Mouse (Mus musculus) limb, embryonic 12.5 days (tissue): ENCODE results near the gene Zfp955b. TPM values are rescaled to one million over a fixed set of nuclear protein-coding genes. Genes with fewer than 3 reads are reported as not detected.
A peak's percentile ranks its signal among the peaks of the same experiment; 100 is the strongest.
"Not testable (repeated sequence)": the region's sequence is repeated elsewhere in the genome, so short reads cannot be mapped to it uniquely, and the experiment has no call there.

Experiments used
- ATAC-seq: fragments of 200-750 bp; cut with Nextera tagmentation; 2 replicates; pipeline ENCODE4 v1.8.0; 2017; ENCODE audit warnings: low read depth, moderate TSS enrichment; ENCODE audit not compliant: insufficient number of reproducible peaks, insufficient read depth, low FRiP score, low TSS enrichment
- H3K27ac ChIP-seq: fragments of 300-500 bp; sonication (generic); 2 replicates; pipeline ENCODE4 v1.5.1; 2016; ENCODE audit warnings: mild to moderate bottlenecking, moderate library complexity
- H3K27me3 ChIP-seq: fragments of 300-500 bp; sonication (generic); 2 replicates; pipeline ENCODE4 v1.6.1; 2016; ENCODE audit warnings: mild to moderate bottlenecking, moderate library complexity
- H3K36me3 ChIP-seq: fragments of 300-500 bp; sonication (generic); 2 replicates; pipeline ENCODE4 v1.6.1; 2016; ENCODE audit warnings: mild to moderate bottlenecking, moderate library complexity
- H3K4me1 ChIP-seq: fragments of 300-500 bp; sonication (generic); replicated peaks from 2 replicates; pipeline ENCODE4 v1.6.1; 2016
- H3K4me2 ChIP-seq: fragments of 300-500 bp; sonication (generic); 2 replicates; pipeline ENCODE4 v1.6.1; 2016; ENCODE audit warnings: mild to moderate bottlenecking, moderate library complexity
- H3K4me3 ChIP-seq: fragments of 300-500 bp; sonication (generic); replicated peaks from 2 replicates; pipeline ENCODE4 v1.5.1; 2016; ENCODE audit warnings: mild to moderate bottlenecking
- H3K9ac ChIP-seq: fragments of 300-500 bp; sonication (generic); replicated peaks from 2 replicates; pipeline ENCODE4 v1.6.1; 2016; ENCODE audit warnings: mild to moderate bottlenecking, moderate library complexity
- H3K9me3 ChIP-seq: fragments of 300-500 bp; sonication (generic); 2 replicates; pipeline ENCODE4 v1.6.1; 2016; ENCODE audit warnings: mild to moderate bottlenecking, moderate library complexity
- WGBS: fragments of 180-500 bp; shearing (Covaris S2); methylation state at CpG from one replicate; pipeline ENCODE4 v1.1.7; 2016; 5-methylcytosine and 5-hydroxymethylcytosine counted together
- polyA plus RNA-seq: library from polyadenylated mRNA; unstranded; fragments of >200 nt; fragmentation: Nextera tagmentation; extraction: Ambion mirVana; gene quantifications from 2 replicates; pipeline ENCODE4 v1.2.1, GENCODE M21; 2016

The Zfp955b gene
- polyA plus RNA-seq: 13.4 and 14.1 TPM in 2 replicates

- H3K4me1 ChIP-seq, H3K27me3 ChIP-seq, H3K4me3 ChIP-seq, H3K27ac ChIP-seq, H3K9ac ChIP-seq, H3K9me3 ChIP-seq, H3K36me3 ChIP-seq: not testable (repeated sequence)
- no CpG with 5 or more reads among the region's 25 CpGs for WGBS
- peak within 1 kb of the TSS; percentile 37; the same call in 1 of the 2 replicates for H3K4me2 ChIP-seq
- ATAC-seq: peak; percentile 94
Measured at GRCm38 (mm10) chr17:33289039-33289875, at the start of gene Zfp955b. Gene Zfp955b, plus strand, starts transcription at chr17:33289544.

GRCm38 (mm10) chr17:33254530-33255318, 34.6 kb upstream of the Zfp955b start, which contains the start of gene Zfp955a:
Gene Zfp955a, minus strand, starts transcription at chr17:33255145.
- Histone ChIP-seq H3K4me2 (peak within 1 kb of the TSS; percentile 35), H3K4me3 (0 out of 2 replicates have a peak within 1 kb of the TSS, but pooled peaks have one; percentile 2)
- peak; percentile 96 for ATAC-seq
- H3K27me3 ChIP-seq, H3K36me3 ChIP-seq, H3K9me3 ChIP-seq, H3K27ac ChIP-seq, H3K4me1 ChIP-seq, H3K9ac ChIP-seq: not testable (repeated sequence)
- 40% methylated on average over 1 of the region's 34 CpGs for WGBS

DNA sequence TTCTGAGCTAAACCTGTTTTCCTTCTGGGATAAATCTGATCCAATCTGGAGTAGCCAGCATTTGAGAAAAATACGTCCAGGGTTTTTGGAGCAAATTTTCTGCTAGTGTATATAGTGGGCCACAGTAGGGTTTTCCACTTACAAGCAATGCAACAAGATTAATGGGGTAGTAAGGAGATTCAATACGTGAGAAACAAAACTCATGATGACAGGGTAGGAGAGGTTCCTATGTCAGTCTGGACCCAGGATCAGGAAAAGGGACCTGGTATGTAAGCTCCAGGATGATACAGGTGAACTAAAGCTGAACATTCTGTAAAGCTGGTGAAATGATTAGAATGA, 34.1 kb upstream of the Zfp955b start:
- H3K9ac ChIP-seq, H3K27ac ChIP-seq, H3K27me3 ChIP-seq, H3K36me3 ChIP-seq, H3K4me3 ChIP-seq, ATAC-seq, H3K4me2 ChIP-seq, H3K9me3 ChIP-seq, H3K4me1 ChIP-seq: not testable (repeated sequence)
- no CpG with 5 or more reads among the region's 2 CpGs for WGBS

DNA sequence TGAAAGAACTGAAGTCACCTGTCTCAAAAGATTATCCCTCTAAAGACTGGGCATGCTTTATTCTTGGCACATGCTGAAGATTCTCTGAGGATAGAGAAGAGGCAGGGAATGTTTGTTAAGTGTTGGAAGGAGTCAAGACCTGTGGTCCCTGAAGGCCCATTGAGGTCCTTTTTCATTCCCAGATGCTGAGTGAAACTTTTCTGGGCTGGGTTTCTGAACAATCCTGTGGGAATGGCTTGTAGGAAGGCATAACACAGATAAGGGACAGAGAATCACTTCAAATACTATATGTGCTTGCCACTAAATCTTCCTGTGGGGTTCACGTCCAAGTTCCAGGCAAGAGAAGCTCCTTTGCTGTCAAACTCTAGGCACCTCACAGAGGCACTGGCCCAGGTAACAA, 25.0 kb upstream of the Zfp955b start, which contains the start of gene Olfr63:
Olfr63 (plus strand) TSS at position 301 of the 400 bp plus-strand sequence.
- H3K4me1 ChIP-seq: no peaks in the 10 kb centered on the region
- no peaks in the 10 kb centered on the region for H3K36me3 ChIP-seq
- H3K9ac ChIP-seq: no peak within 1 kb of the TSS
- no peak within 1 kb of the TSS for H3K4me2 ChIP-seq
- no peak within 1 kb of the TSS for H3K27ac ChIP-seq
- no peak for ATAC-seq
- H3K27me3 ChIP-seq: 0 out of 2 replicates have a peak, but pooled peaks cover 5% of the 10 kb centered on the region
- H3K9me3 ChIP-seq: no peaks in the 10 kb centered on the region
- no peak within 1 kb of the TSS for H3K4me3 ChIP-seq
- WGBS: 75% methylated on average over 1 of the region's 1 CpGs

DNA sequence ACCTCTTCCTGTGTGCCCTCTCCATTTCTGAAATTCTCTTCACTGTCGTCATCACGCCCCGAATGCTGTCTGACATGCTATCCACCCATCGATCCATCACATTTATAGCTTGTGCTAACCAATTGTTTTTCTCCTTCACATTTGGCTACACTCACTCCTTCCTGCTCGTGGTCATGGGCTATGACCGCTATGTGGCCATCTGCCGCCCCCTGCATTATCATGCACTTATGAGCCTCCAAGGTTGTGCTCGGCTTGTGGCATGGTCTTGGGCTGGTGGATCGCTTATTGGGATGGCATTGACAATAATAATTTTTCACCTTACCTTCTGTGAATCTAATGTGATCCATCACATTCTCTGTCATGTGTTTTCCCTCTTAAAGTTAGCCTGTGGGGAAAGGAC, 20.4 kb upstream of the Zfp955b start:
- Histone ChIP-seq H3K4me1 (no peaks in the 10 kb centered on the region), H3K4me3 (no peak overlapping the region), H3K9me3 (no peaks in the 10 kb centered on the region), H3K36me3 (no peaks in the 10 kb centered on the region), H3K27me3 (0 out of 2 replicates have a peak, but pooled peaks cover 5% of the 10 kb centered on the region), H3K4me2 (no peak overlapping the region), H3K9ac (no peak overlapping the region), H3K27ac (no peak overlapping the region)
- WGBS: 88% methylated on average over 9 of the region's 9 CpGs
- no peak for ATAC-seq

GRCm38 (mm10) chr17:33289876-33290149, 469 bp downstream of the Zfp955b start:
- H3K4me1 ChIP-seq, H3K27ac ChIP-seq, ATAC-seq, H3K9ac ChIP-seq, H3K27me3 ChIP-seq, H3K4me3 ChIP-seq, H3K36me3 ChIP-seq, H3K9me3 ChIP-seq, H3K4me2 ChIP-seq: not testable (repeated sequence)
- WGBS: no CpG with 5 or more reads among the region's 9 CpGs

DNA sequence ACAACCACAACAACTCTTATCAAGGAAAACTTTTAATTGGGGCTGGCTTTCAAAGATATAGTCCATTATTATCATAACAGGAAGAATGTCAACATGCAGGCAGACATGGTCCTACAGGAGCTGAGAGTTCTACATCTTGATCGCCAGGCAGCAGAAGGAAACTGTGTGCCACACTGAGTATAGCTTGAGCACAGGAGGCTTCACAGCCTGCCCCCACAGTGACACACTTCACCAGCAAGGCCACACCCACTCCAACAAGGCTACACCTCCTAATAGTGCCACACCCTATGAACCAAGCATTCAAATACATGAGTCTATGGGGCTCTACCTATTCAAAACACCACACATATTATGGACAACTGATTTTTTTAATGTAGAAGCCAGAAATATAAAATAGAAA, 63.6 kb downstream of the Zfp955b start:
- Histone ChIP-seq H3K36me3 (no peaks in the 10 kb centered on the region), H3K9me3 (peaks cover 41% of the 10 kb centered on the region), H3K4me3 (no peak overlapping the region), H3K9ac (no peak overlapping the region), H3K4me2 (no peak overlapping the region), H3K27ac (no peak overlapping the region), H3K27me3 (no peaks in the 10 kb centered on the region), H3K4me1 (peaks cover 2% of the 10 kb centered on the region; the same call in 1 of the 2 replicates)
- ATAC-seq: no peak
- 93% methylated on average over 1 of the region's 1 CpGs for WGBS

Other genes with a start within 250 kb of the Zfp955b start
- not detected in 2 replicates for gene 4921501E09Rik, start 221.5 kb upstream of the Zfp955b start, polyA plus RNA-seq
- gene Zfp563, start 200.2 kb upstream of the Zfp955b start, polyA plus RNA-seq: 9.7 and 12.3 TPM in 2 replicates
- not detected in 2 replicates for gene Morc2b, start 149.9 kb upstream of the Zfp955b start, polyA plus RNA-seq
- not detected in 2 replicates for gene Olfr55, start 121.1 kb upstream of the Zfp955b start, polyA plus RNA-seq
- gene Olfr239, start 98.2 kb upstream of the Zfp955b start, polyA plus RNA-seq: not detected in 2 replicates
- gene Olfr1564, start 67.9 kb upstream of the Zfp955b start, polyA plus RNA-seq: not detected in 2 replicates
- gene Zfp955a, start 34.4 kb upstream of the Zfp955b start, polyA plus RNA-seq: 19.5 and 20.3 TPM in 2 replicates
- 0.04 TPM in 1 of 2 replicates, not detected in the other for gene Olfr63, start 24.9 kb upstream of the Zfp955b start, polyA plus RNA-seq
- 11.4 and 13.2 TPM in 2 replicates for gene Zfp81, start 69.3 kb downstream of the Zfp955b start, polyA plus RNA-seq
- gene Zfp101, start 105.1 kb downstream of the Zfp955b start, polyA plus RNA-seq: 23.6 and 27.0 TPM in 2 replicates
- not detected in 2 replicates for gene Actl9, start 143.4 kb downstream of the Zfp955b start, polyA plus RNA-seq
- gene Adamts10, start 234.7 kb downstream of the Zfp955b start, polyA plus RNA-seq: 107 and 125 TPM in 2 replicates